13 mouse cellular contexts compared by ENCODE assay signal in the genomic region with DNA sequence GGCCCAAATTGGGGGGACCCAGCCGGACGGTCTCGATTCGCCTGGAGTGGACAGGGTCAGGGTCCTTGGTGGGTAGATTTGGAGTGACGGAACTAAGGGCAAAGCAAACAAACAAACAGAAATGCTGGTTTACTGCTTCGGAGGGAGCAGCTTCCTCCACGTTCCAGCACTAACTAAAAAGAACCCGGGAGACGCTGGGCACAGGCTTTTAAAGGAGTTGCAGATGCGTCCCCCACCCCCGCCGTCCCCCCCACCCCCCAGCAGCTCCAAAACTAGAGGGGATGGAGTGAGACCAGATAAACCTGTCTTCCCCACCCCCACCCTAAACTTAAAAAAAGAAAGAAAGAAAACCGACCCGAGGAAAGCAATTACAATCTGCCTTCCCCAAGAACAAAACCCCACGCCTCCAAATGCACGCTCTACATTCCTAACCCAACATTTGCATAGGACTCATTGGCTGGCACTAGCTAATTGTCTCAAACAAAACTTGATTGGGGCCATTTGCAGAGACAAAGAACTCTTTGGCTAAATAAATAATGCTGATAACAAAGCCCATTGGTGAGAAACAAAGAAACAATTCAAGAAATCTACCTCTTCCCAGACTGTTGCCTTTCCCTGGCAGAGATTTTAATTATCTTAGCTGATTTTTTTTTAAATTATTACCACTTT. TPM values are rescaled to one million over a fixed set of nuclear protein-coding genes. Genes with fewer than 3 reads are reported as not detected.
A peak's percentile ranks its signal among the peaks of the same experiment; 100 is the strongest.
DNase-seq lines count a peak whose midpoint lies in the region; ATAC-seq and TF ChIP-seq lines count a peak whose summit lies in the region.
"Had no signal": no experiment of that assay in that cellular context is flagged by ENCODE, and none has a peak within 500 bp of the region (broad histone marks: within the 10 kb centered on the region; RNA-seq: fewer than 3 reads in every experiment).

No protein-coding gene starts in this region.

- no peaks in the 10 kb centered on the region for H3K36me3 ChIP-seq in embryonic facial prominence, embryonic 13.5 days
- H3K36me3 ChIP-seq in hindbrain, embryonic 11.5 days (ENCODE audit: control insufficient read depth, insufficient read depth, low read length), result no peaks in the 10 kb centered on the region
- H3K36me3 ChIP-seq in midbrain, embryonic 15.5 days (replicated peaks), result no peaks in the 10 kb centered on the region
- H3K36me3 ChIP-seq in kidney, embryonic 15.5 days, result no peaks in the 10 kb centered on the region
- H3K36me3 ChIP-seq: stomach, embryonic 15.5 days had no signal

- ATAC-seq in embryonic facial prominence, embryonic 13.5 days (ENCODE audit: insufficient number of reproducible peaks, insufficient read depth, low FRiP score, low TSS enrichment, low read depth), result no peak
- ATAC-seq in hindbrain, embryonic 11.5 days (ENCODE audit: low FRiP score), result no peak
- ATAC-seq in midbrain, embryonic 15.5 days (replicated peaks), result no peak
- ATAC-seq in kidney, embryonic 15.5 days (replicated peaks; ENCODE audit: low FRiP score), result no peak
- ATAC-seq: lung, postnatal 0 days had no signal

- no peak for TF ChIP-seq POLR2A in cerebellum, adult 2 months (IDR thresholded peaks at IDR 0.05; ENCODE audit: borderline replicate concordance, insufficient read depth, low read length)

- H3K4me2 ChIP-seq in embryonic facial prominence, embryonic 13.5 days, result peak overlapping the region; percentile 44
- H3K4me2 ChIP-seq in hindbrain, embryonic 11.5 days (replicated peaks; ENCODE audit: low read depth, low read length), result no peak overlapping the region
- peak overlapping the region; percentile 49 for H3K4me2 ChIP-seq in midbrain, embryonic 15.5 days
- H3K4me2 ChIP-seq in kidney, embryonic 15.5 days, result no peak overlapping the region
- H3K4me2 ChIP-seq: stomach, embryonic 15.5 days had no signal

- peak overlapping the region; percentile 44; the same call in 1 of the 2 replicates for H3K9ac ChIP-seq in embryonic facial prominence, embryonic 13.5 days
- H3K9ac ChIP-seq in hindbrain, embryonic 11.5 days (ENCODE audit: low read depth, low read length), result no peak overlapping the region
- H3K9ac ChIP-seq in midbrain, embryonic 15.5 days, result peak overlapping the region; percentile 35
- no peak overlapping the region for H3K9ac ChIP-seq in kidney, embryonic 15.5 days
- H3K9ac ChIP-seq: stomach, embryonic 15.5 days had no signal

- TF ChIP-seq CTCF in cerebellum, adult 2 months (IDR thresholded peaks at IDR 0.05; ENCODE audit: borderline replicate concordance, insufficient read depth, low read depth, low read length), result no peak

- no peak for DNase-seq in cerebellum, adult 2 months
- no peak for DNase-seq in cerebellum, adult 11-12 months
- DNase-seq in hindbrain, embryonic 11.5 days (ENCODE audit: low spot score), result peak; percentile 45
- DNase-seq in c-Kit-positive CD71-positive TER-119-positive erythroid progenitor cells, embryonic 14.5 days (ENCODE audit: low spot score), result no peak
- no peak for DNase-seq in frontal cortex, adult 2 months (ENCODE audit: extremely low spot score in 1 of 2, low spot score in 1 of 2)
- DNase-seq: heart, adult 11 months; liver had no signal

- H3K9me3 ChIP-seq in embryonic facial prominence, embryonic 13.5 days, result no peaks in the 10 kb centered on the region
- no peaks in the 10 kb centered on the region for H3K9me3 ChIP-seq in hindbrain, embryonic 11.5 days (ENCODE audit: control insufficient read depth, low read length)
- no peaks in the 10 kb centered on the region for H3K9me3 ChIP-seq in midbrain, embryonic 15.5 days
- H3K9me3 ChIP-seq in kidney, embryonic 15.5 days (replicated peaks), result no peaks in the 10 kb centered on the region
- H3K9me3 ChIP-seq: stomach, embryonic 15.5 days had no signal

- WGBS in cerebellum, adult 2 months, result 22% methylated on average over 16 of the region's 16 CpGs
- WGBS in embryonic facial prominence, embryonic 13.5 days, result 2% methylated on average over 16 of the region's 16 CpGs
- WGBS in hindbrain, embryonic 11.5 days, result 1% methylated on average over 16 of the region's 16 CpGs
- 2% methylated on average over 16 of the region's 16 CpGs for WGBS in midbrain, embryonic 15.5 days
- WGBS in kidney, embryonic 15.5 days, result under 1% methylated on average over 16 of the region's 16 CpGs

- H3K4me3 ChIP-seq in cerebellum, adult 2 months (replicated peaks; ENCODE audit: insufficient read depth, low read depth, low read length), result peak overlapping the region; percentile 26
- peak overlapping the region; percentile 24 for H3K4me3 ChIP-seq in embryonic facial prominence, embryonic 13.5 days
- H3K4me3 ChIP-seq in hindbrain, embryonic 11.5 days (ENCODE audit: low read depth, low read length), result no peak overlapping the region
- H3K4me3 ChIP-seq in midbrain, embryonic 15.5 days, result peak overlapping the region; percentile 43
- no peak overlapping the region for H3K4me3 ChIP-seq in kidney, embryonic 15.5 days (replicated peaks)
- H3K4me3 ChIP-seq: stomach, embryonic 15.5 days had no signal

- no peaks in the 10 kb centered on the region for H3K4me1 ChIP-seq in cerebellum, adult 2 months (ENCODE audit: control insufficient read depth, insufficient read depth, low read length)
- peaks cover 10% of the 10 kb centered on the region; the same call in 1 of the 2 replicates for H3K4me1 ChIP-seq in embryonic facial prominence, embryonic 13.5 days
- H3K4me1 ChIP-seq in hindbrain, embryonic 11.5 days (replicated peaks; ENCODE audit: control insufficient read depth, insufficient read depth, low read length), result peaks cover 4% of the 10 kb centered on the region; the same call in 1 of the 2 replicates
- H3K4me1 ChIP-seq in midbrain, embryonic 15.5 days, result peaks cover 16% of the 10 kb centered on the region
- H3K4me1 ChIP-seq in kidney, embryonic 15.5 days, result peaks cover 23% of the 10 kb centered on the region; the same call in 1 of the 2 replicates
- H3K4me1 ChIP-seq: stomach, embryonic 15.5 days had no signal

- peaks cover 3% of the 10 kb centered on the region; the same call in 1 of the 2 replicates for H3K27me3 ChIP-seq in cerebellum, adult 2 months (ENCODE audit: control insufficient read depth, insufficient read depth, low read length)
- peaks cover 94% of the 10 kb centered on the region for H3K27me3 ChIP-seq in embryonic facial prominence, embryonic 13.5 days
- peaks cover 85% of the 10 kb centered on the region for H3K27me3 ChIP-seq in hindbrain, embryonic 11.5 days (ENCODE audit: control insufficient read depth, insufficient read depth, low read length)
- H3K27me3 ChIP-seq in midbrain, embryonic 15.5 days (replicated peaks), result peaks cover 7% of the 10 kb centered on the region; the same call in 1 of the 2 replicates
- H3K27me3 ChIP-seq in kidney, embryonic 15.5 days, result peaks cover 96% of the 10 kb centered on the region

- H3K27ac ChIP-seq in cerebellum, adult 2 months (ENCODE audit: insufficient read depth, low read length), result no peak overlapping the region
- no peak overlapping the region for H3K27ac ChIP-seq in embryonic facial prominence, embryonic 13.5 days
- no peak overlapping the region for H3K27ac ChIP-seq in hindbrain, embryonic 11.5 days (ENCODE audit: low read depth, low read length)
- peak overlapping the region; percentile 54 for H3K27ac ChIP-seq in midbrain, embryonic 15.5 days
- no peak overlapping the region for H3K27ac ChIP-seq in kidney, embryonic 15.5 days
- H3K27ac ChIP-seq: stomach, embryonic 15.5 days had no signal

RNA-seq across cellular contexts. Expression of gene Otx2, which starts 10.9 kb away (rescaled TPM):
- 9.9 and 13.8 TPM in 2 replicates for polyA plus RNA-seq in cerebellum, adult 2 months (2012; rRNA removed)
- 8.6 and 13.1 TPM in 2 replicates for polyA plus RNA-seq in embryonic facial prominence, embryonic 13.5 days (2015; fragmentation: Nextera tagmentation; extraction: Ambion mirVana)
- 13.9 TPM in 2 replicates for polyA plus RNA-seq in hindbrain, embryonic 11.5 days (2014; fragmentation: Nextera tagmentation; extraction: Ambion mirVana)
- 83.5 and 83.6 TPM in 2 replicates for polyA plus RNA-seq in midbrain, embryonic 15.5 days (2015; fragmentation: Nextera tagmentation; extraction: Ambion mirVana)
- polyA plus RNA-seq in frontal cortex, adult 2 months (2012; rRNA removed), result 0.38 and 0.52 TPM in 2 replicates
- not detected in 2 replicates for polyA plus RNA-seq in kidney, embryonic 15.5 days (2015; fragmentation: Nextera tagmentation; extraction: Ambion mirVana)
- polyA plus RNA-seq: kidney, embryonic 16.5 days; lung, postnatal 0 days had no signal

Comparison
In these comparisons a context has a peak if more than half of its experiments do, and no peak if none do; other contexts are left out.
1. H3K4me3 ChIP-seq: peak in cerebellum, adult 2 months (single experiment), embryonic facial prominence, embryonic 13.5 days (single experiment) and midbrain, embryonic 15.5 days (single experiment); none in hindbrain, embryonic 11.5 days (single experiment) and kidney, embryonic 15.5 days (single experiment).
2. H3K4me2 ChIP-seq: peak in embryonic facial prominence, embryonic 13.5 days (single experiment) and midbrain, embryonic 15.5 days (single experiment); none in hindbrain, embryonic 11.5 days (single experiment) and kidney, embryonic 15.5 days (single experiment).
3. H3K9ac ChIP-seq: peak in embryonic facial prominence, embryonic 13.5 days (single experiment) and midbrain, embryonic 15.5 days (single experiment); none in hindbrain, embryonic 11.5 days (single experiment) and kidney, embryonic 15.5 days (single experiment).